Mouse (Mus musculus): ENCODE measurements at regions not wholly inside any gene's neighbourhood (a gene's known extent, or its start where the extent isn't known, plus 50 kb on each side); places are given as distances from the start of the nearest gene placed in this dataset.

DNA sequence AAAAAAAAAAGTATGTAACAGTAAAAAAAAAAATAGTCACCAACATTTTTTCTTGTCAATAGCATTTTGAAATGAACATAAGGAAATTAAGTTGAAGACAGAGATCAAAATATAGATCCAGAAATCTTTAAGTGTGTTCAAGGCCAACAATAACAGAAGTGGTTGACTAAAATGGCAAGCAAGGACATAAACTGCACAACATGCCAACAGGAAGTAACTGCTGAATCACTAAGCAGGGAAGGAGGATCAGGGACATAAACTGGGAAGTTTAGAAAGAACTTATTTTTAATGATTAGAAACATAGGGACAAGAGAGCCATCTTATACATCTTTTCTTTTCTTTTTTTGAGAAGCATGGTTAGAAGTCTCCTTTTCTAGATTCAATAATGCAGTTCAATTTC lies 318.8 kb downstream of the Tex13c3 start:
- TF ChIP-seq CTCF (IDR thresholded peaks at IDR 0.05) (no peak), POLR2A (IDR thresholded peaks at IDR 0.05; ENCODE audit: insufficient read depth, low read depth, low read length) (no peak), EP300 (IDR thresholded peaks at IDR 0.05; ENCODE audit: insufficient read depth, low read depth, low read length) (no peak)

Data from heart, adult 2 months (tissue).